Mouse (Mus musculus) c-Kit-positive CD71-positive TER-119-negative erythroid progenitor cells, embryonic 14.5 days (primary cell): ENCODE measurements around the gene 4933427D14Rik.
"Not testable (repeated sequence)": the region's sequence is repeated elsewhere in the genome, so short reads cannot be mapped to it uniquely, and the experiment has no call there.

Source experiments
- DNase-seq: peaks from one replicate; pipeline ENCODE4 v3.0.0-alpha.2; 2013; ENCODE audit warnings: low read depth

Gene 4933427D14Rik

GRCm38 (mm10) chr11:72203440-72203839 lies 3.8 kb downstream of the 4933427D14Rik start:
- DNase-seq, result no peak

DNA sequence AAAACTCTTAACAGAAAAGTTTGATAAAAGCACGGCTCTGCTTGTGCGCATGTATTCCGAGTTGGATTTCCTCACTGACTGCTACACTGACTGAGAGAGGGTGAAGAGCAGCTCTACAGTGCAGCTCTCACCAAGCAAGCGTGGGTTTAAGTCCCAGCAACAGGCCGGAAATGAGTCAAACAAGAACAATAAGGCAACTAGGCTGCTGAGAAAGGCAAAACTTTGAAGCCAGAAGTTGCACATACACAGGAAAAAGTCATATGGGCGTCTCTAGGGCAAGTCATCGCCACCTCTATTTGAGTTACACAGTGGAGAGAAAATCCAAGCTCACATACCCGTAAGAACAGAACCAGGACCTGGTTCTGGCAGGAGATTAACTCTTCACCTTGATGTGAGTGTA lies 10.8 kb downstream of the 4933427D14Rik start:
- no peak for DNase-seq

- DNase-seq, result no peak
Observed at GRCm38 (mm10) chr11:72194259-72194658, 13.0 kb downstream of the 4933427D14Rik start.

GRCm38 (mm10) chr11:72190857-72191256 lies 16.4 kb downstream of the 4933427D14Rik start:
- no peak for DNase-seq

DNA sequence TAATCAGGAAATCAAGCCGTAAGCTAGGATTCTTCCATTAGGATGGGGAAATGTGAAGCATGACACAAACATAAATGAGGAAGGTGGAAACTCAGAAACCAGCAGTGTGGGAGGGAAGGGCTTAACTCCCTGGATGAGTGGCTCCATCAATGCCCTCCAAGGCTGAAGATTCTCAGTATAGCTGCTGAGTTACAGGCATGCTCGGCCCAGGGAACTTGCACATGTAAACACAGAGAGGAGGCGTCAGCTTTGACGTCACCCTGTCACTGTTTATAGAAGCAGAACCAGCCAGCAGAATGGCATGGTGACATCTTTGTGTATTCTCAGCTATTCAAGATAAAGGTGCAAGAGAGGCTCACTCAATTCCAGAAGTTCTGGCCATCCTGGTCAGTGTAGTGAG lies 23.0 kb downstream of the 4933427D14Rik start:
- DNase-seq, result no peak

DNA sequence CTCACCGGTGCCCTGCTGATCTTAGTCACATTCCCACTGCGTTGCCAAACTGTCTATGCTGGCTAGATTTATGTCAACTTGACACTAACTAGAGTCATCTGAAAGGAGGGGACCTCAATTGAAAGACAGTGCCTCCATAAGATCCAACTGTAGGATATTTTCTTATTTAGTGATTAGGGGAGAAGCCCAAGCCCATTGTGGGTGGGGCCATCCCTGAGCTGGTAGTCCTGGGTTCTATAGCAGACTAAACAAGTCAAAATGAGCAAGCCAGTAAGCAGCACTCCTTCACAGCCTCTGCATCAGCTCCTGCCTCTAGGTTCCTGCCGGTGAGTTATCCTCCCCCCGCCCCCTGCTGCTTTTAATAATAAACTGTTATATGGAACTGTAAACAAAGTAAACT lies 26.1 kb downstream of the 4933427D14Rik start:
- DNase-seq, result no peak

GRCm38 (mm10) chr11:72180556-72180955 lies 26.7 kb downstream of the 4933427D14Rik start:
- DNase-seq, result no peak

GRCm38 (mm10) chr11:72176553-72176952 lies 30.7 kb downstream of the 4933427D14Rik start:
- no peak for DNase-seq

DNA sequence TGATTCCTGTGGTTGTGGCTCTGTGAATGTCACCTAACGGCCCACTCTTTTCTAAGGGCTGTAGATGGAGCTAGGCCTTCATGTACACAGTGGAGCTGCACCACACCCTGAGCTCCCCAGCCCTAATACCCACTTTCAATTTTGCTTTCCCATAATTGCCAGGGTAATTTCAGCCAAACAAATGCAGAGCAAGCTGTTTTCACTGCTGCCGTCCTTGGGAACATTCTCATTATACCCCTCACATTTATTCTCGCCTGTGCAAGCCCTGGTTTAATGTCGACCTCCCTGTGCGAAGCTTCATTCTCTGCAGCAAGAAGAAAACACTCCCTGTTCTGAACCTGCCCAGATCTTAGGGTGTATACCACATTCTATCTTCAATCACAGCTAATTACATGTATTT lies 31.3 kb downstream of the 4933427D14Rik start:
- no peak for DNase-seq

GRCm38 (mm10) chr11:72174721-72175120 lies 32.5 kb downstream of the 4933427D14Rik start:
- DNase-seq, result no peak

DNA sequence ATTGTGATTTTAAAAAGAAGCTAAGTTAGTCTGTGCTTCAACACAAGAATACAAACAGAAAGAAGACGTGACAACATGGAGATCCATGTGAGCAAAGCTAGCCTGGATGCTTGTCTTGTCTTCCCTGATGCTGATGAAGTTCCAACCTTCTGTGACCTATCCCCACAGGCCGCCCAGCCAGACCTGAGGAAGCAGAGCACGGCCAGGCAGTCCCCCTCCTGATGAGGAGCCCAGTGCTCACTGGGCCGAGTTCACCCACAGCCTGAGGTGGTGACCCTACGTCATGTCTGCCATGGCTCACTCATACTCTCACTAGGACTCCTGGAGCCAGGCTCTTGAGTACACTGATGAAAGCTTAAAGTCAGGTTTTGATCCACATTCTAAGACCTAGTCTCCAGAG lies 33.8 kb downstream of the 4933427D14Rik start:
- DNase-seq, result no peak

DNA sequence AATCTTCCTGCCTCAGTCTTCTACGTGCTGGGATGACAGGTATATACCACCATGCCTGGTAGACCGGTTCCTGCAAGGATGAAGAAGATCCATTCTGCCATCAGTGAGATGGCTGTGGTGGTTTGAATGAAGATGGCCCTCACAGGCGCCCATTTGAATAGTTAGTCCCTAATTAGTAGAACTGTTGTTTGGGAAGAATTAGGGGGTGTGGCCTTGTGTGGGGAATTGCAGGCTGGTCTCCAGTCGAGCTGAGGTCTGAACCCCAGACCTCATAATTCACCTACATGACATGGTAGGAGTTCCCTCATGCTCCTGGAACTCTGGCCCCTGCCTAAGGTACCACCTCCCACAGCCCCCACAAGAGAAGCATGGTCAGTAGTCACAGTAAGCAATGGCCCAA lies 35.4 kb downstream of the 4933427D14Rik start:
- DNase-seq, result not testable (repeated sequence)

GRCm38 (mm10) chr11:72169871-72170270 lies 37.4 kb downstream of the 4933427D14Rik start:
- no peak for DNase-seq

GRCm38 (mm10) chr11:72163198-72163597 lies 44.1 kb downstream of the 4933427D14Rik start:
- DNase-seq, result no peak

DNA sequence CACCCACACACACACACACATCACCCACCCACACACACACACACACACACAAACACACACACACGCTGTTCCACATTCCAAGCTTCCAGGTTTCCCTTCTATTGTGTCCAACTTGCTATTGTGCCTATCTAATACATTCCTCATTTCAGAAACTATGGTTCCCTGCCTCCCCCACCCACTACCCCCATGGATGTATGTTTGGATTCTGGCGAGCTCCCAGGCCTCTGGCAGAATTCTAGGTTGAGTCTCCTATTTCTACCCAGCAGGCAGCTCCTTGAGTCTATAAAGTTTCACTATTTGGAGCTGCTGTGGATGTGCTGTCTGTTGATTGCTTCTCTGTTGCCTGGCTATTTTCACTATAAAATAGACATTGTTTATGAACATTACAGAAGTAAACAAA lies 50.6 kb downstream of the 4933427D14Rik start:
- DNase-seq, result no peak

DNA sequence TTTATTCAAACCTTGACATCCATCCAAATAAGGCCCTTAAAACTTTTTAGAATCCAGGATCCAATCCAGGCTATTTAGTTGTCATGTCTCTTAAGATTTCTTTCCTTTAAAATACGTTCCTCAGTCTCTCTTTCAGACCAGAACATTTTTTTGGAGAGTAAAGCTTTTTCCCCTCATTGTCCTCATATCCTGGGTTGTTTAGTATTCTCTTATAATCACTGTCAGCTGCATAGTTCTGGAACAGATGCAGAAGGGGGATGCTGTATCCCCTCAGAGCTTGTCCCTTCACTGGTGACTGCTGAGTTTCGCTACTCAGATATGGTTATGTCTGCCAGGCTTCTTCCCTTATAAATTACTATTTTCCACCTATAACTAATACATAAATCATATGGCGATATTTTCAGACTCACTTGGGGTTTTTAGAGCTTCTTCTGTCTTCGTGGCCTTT lies 51.3 kb downstream of the 4933427D14Rik start:
- DNase-seq, result no peak

- DNase-seq, result no peak
Observed at GRCm38 (mm10) chr11:72155186-72155980, 51.9 kb downstream of the 4933427D14Rik start.

DNA sequence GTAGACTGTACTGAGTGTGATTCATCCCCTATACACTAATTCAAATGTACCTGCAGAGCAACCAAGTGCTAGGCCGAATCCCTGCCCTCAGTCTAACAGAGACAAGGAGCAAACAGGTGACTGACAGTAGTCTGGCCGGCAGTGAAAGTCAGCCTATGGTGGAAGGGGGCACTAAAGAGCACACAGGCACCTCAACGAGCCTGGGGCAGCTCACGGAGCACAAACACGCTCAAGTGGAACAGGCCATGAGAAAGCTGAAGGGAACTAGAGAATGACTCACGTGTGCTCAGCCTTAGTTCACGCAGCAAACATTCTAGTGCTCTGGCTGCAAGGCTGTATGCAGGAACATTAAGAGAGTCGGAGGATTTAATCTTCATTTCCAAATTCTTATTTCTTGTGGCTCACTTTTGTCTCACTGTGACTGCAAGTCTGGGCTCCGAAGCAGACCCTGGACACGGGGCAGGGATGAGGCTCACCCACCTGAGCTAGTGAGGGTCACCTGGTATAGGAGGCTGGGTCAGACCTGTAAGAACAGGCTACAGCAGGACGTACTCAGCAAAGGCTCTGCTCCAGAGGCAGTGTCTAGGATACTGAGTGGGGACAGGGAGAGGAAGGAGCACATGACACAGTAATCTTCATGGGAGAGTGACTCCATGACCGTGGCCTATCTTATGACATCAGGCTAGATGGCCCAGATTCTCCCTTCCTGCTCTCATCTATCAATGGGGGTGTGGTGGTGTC lies 54.0 kb downstream of the 4933427D14Rik start:
- DNase-seq, result no peak

DNA sequence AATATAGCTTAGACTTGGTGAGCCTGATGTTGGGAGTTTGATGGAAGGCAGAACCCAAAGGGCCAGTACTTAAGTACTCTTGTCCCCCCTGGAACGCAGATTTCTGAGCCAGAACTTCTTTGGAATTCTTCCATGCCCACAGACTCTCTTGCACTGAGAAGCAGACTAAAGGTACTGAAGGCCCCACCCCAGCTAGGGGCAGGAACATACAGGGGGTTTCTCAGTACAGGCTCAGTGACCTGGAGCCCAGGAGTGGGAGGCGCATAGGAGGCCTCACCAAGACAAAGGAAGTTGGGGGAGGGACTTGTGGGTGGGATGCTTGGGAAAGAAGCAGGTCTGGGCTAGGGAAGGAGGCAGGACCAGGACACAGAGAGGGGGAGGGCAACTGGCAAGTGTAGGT lies 56.1 kb downstream of the 4933427D14Rik start:
- no peak for DNase-seq

DNA sequence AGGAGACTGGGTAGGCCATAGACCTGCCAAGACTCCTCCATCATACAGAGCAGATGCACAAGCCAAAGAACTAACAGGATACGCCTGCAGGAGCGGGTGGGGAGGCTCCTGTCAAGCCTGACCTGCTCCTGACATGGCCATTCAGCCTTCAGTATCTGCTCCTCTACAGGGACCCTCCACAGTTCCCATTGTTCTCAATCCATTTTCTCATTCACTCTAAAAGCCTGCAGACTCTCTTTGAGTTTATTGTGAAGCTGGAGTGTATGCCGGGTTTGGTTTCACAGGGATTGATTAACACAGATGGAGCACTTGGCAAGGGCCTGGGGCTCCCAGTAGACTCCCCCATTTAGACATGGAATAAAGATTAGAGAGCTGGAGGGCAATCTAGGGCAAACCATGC lies 59.3 kb downstream of the 4933427D14Rik start:
- no peak for DNase-seq

- no peak for DNase-seq
Observed at GRCm38 (mm10) chr11:72145877-72146248, 61.4 kb downstream of the 4933427D14Rik start.

- DNase-seq, result peak; percentile 32
Observed at GRCm38 (mm10) chr11:72145182-72145876, 61.9 kb downstream of the 4933427D14Rik start.

GRCm38 (mm10) chr11:72142889-72143288 lies 64.4 kb downstream of the 4933427D14Rik start:
- DNase-seq, result no peak
